Mouse (Mus musculus) cortical plate, adult 2 months (tissue): ENCODE measurements at regions not wholly inside any gene's neighbourhood (a gene's known extent, or its start where the extent isn't known, plus 50 kb on each side); places are given as distances from the start of the nearest gene placed in this dataset.

Experiments
- CTCF ChIP-seq: fragments of 200-500 bp; IDR thresholded peaks from 2 replicates; pipeline ENCODE4 v1.5.1; 2011; ENCODE audit warnings: mild to moderate bottlenecking, control low read depth, low read length; ENCODE audit not compliant: insufficient read depth; ENCODE audit errors: extremely low read depth
- POLR2A ChIP-seq: fragments of 200-500 bp; IDR thresholded peaks from 2 replicates; pipeline ENCODE4 v1.6.1; 2011; ENCODE audit warnings: mild to moderate bottlenecking, low read length, control low read depth; ENCODE audit not compliant: insufficient read depth; ENCODE audit errors: extremely low read depth

- TF ChIP-seq CTCF, result no peak
- no peak for TF ChIP-seq POLR2A
Observed at GRCm38 (mm10) chr10:70380041-70380651, 60.1 kb upstream of the Fam13c start.
